Mouse (Mus musculus): Measurements from ENCODE around the gene Rab27a.

Rab27a gene

DNA sequence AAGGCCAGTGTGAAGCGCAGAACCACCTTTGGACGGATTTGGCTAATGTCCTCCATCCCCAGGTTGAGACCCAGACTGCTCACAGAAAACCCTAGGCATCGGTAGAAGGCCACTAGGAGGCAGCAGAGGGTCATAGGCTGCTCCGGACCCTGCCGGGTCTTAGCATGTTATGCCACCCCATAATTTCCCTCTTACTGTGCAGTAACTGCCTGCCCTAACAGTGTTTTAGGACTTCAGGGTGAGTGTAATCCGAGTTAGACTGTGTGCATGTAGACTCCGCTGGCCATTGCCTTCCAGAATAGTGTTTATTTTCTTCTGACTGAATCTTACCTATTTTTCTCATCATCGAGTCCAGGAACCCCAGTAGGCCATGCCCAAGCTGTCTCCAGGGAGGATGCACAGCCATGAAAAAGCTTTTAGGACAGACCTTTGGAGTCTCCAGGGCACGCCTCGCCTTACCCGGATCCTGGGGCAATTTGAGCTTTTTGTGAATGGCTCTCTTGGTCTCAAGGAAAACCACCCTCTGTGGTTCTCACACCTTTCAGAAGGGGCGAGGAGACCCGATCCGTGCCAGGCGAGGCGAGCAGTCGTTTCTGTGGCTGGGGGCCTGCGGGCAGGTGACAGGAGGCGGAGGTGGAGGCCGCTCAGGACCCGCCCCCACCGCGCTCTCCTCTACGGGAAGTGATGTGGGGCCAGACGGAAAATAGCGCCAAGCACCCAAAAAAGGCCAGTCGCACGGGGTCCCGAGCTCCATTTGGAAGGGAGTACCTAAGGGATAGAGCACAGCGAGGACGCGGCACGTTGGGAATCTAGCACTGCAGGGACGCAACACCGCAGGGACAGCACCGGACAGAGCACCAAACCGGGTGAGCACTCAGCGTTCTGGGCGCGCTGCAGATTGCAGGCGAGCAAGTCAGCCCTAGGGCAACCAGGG, at the start of gene Rab27a:
Gene Rab27a, plus strand, starts transcription at position 709 of the 934 bp plus-strand sequence.
- no peaks in the 10 kb centered on the region for H3K9me3 ChIP-seq (ENCODE audit: low read length)
- H3K4me3 ChIP-seq (replicated peaks; ENCODE audit: low read length) = peak within 1 kb of the TSS; percentile 81
- peaks cover 10% of the 10 kb centered on the region; the same call in 1 of the 2 replicates for H3K36me3 ChIP-seq (ENCODE audit: insufficient read depth, low read length)
- peaks cover 45% of the 10 kb centered on the region for H3K4me1 ChIP-seq (replicated peaks; ENCODE audit: low read depth, low read length)
- no peaks in the 10 kb centered on the region for H3K27me3 ChIP-seq (ENCODE audit: insufficient read depth, low read length)
- TF ChIP-seq POU5F1 (IDR thresholded peaks at IDR 0.05; ENCODE audit: borderline replicate concordance, low read length) (no peak), CTCF (conservative IDR thresholded peaks at IDR 0.05; ENCODE audit: low read length) (peak; percentile 96), NANOG (IDR thresholded peaks at IDR 0.05; ENCODE audit: borderline replicate concordance, low read length) (no peak)

DNA sequence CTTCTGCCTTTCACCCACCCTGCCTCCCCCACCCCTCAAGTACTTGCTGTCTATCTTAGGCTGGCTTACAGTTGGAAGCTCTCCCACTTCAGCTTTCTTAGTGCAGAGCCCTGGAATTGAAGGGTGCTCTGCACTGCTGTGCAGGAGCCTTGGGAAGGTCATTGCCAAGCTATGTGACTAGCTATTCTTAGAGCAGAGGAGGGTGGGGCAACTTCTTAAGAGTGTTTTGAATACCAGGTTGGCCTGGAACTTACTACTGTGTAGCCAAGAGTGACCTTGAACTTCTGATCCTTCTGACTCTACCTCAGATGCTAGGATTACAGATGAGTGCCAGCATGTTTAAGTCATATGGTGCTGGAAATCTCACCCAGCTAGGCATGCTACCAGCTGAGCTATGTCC, 48.5 kb upstream of the Rab27a start:
- Histone ChIP-seq H3K4me3 (replicated peaks; ENCODE audit: low read length) (no peak overlapping the region), H3K4me1 (replicated peaks; ENCODE audit: low read depth, low read length) (peaks cover 60% of the 10 kb centered on the region), H3K27me3 (ENCODE audit: insufficient read depth, low read length) (no peaks in the 10 kb centered on the region), H3K36me3 (ENCODE audit: insufficient read depth, low read length) (peaks cover 27% of the 10 kb centered on the region), H3K9me3 (ENCODE audit: low read length) (no peaks in the 10 kb centered on the region)
- peak; percentile 45; the same call in 1 of the 2 replicates for TF ChIP-seq NANOG (IDR thresholded peaks at IDR 0.05; ENCODE audit: borderline replicate concordance, low read length)
- no peak for TF ChIP-seq CTCF (conservative IDR thresholded peaks at IDR 0.05; ENCODE audit: low read length)

DNA sequence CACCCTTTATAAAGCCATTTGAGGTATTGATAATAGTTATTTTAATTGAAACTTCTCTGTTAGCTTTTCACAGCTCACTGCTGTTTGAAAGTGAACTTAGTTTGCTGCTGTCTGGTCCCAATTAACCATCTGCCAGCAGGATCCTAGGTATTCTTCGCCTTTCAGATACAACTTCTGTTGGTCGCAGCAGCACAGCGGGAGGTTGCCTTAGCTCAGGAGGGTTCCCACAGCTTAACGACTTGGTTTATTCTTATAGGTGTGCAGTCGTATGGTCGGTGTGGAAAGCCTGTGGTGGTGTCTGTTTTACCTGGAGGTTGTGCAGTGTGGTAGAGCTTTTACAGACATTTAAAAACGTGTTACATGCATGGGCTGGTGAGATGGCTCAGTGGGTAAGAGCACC, 47.8 kb upstream of the Rab27a start:
- H3K27me3 ChIP-seq (ENCODE audit: insufficient read depth, low read length) = no peaks in the 10 kb centered on the region
- peaks cover 34% of the 10 kb centered on the region for H3K36me3 ChIP-seq (ENCODE audit: insufficient read depth, low read length)
- no peak overlapping the region for H3K4me3 ChIP-seq (replicated peaks; ENCODE audit: low read length)
- TF ChIP-seq CTCF (conservative IDR thresholded peaks at IDR 0.05; ENCODE audit: low read length) (no peak), POU5F1 (IDR thresholded peaks at IDR 0.05; ENCODE audit: borderline replicate concordance, low read length) (no peak), NANOG (IDR thresholded peaks at IDR 0.05; ENCODE audit: borderline replicate concordance, low read length) (no peak)
- peaks cover 60% of the 10 kb centered on the region for H3K4me1 ChIP-seq (replicated peaks; ENCODE audit: low read depth, low read length)
- H3K9me3 ChIP-seq (ENCODE audit: low read length) = no peaks in the 10 kb centered on the region

DNA sequence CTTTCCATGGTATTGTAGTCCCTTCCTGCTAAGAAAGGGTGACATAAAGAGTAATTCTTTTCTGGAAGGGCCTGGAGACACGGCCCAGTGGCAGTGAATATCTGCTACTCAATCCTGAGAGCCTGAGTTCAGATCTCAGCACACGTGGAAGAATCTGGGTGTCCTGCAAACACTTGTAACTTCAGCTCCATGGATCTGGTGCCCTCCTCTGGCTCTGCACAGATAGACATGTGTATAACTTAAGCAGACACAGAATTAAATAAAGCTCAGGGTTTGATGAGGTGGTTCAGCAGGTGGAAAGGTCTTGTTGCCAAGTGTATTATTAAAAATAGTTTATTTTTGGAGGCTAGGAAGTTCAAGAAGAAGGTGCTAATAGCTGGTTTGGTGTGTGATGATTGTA, 44.2 kb upstream of the Rab27a start:
- Histone ChIP-seq H3K27me3 (ENCODE audit: insufficient read depth, low read length) (no peaks in the 10 kb centered on the region), H3K36me3 (ENCODE audit: insufficient read depth, low read length) (peaks cover 62% of the 10 kb centered on the region), H3K9me3 (ENCODE audit: low read length) (no peaks in the 10 kb centered on the region), H3K4me1 (replicated peaks; ENCODE audit: low read depth, low read length) (peaks cover 35% of the 10 kb centered on the region), H3K4me3 (replicated peaks; ENCODE audit: low read length) (no peak overlapping the region)
- TF ChIP-seq POU5F1 (IDR thresholded peaks at IDR 0.05; ENCODE audit: borderline replicate concordance, low read length) (no peak), CTCF (conservative IDR thresholded peaks at IDR 0.05; ENCODE audit: low read length) (no peak), NANOG (IDR thresholded peaks at IDR 0.05; ENCODE audit: borderline replicate concordance, low read length) (no peak)

DNA sequence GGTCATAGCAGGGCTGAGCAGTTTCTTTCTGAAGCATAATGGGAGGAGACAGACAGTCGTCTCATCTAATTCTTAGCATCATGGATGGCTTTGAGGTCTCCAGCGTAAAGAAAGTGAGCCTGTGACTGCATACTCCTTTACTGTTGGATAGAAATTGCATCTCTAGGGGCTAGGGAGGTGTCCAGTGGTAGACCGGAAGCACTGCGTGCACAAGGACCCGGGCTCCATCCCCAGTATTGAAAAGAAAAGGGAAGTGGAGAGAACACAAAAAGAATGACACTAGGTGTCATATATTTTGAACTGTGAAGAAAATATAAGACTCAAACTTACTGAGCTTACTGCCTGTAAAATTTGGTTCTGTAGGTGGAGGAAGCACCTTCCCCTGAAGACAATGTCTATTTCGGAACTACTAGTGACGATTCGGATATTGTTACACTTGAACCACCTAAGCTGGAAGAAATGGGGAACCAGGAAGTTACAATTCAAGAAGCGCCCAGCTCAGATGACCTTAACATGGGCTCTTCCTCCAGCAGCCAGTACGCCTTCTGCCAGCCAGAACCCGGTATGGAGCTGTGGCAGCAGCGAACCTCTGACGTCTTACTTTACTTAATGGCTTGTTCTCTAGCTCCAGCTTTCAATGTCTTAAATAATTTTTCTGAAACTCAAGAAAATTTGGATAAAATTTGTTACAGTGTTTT, 43.2 kb upstream of the Rab27a start:
- H3K27me3 ChIP-seq (ENCODE audit: insufficient read depth, low read length) = no peaks in the 10 kb centered on the region
- H3K36me3 ChIP-seq (ENCODE audit: insufficient read depth, low read length) = peaks cover 72% of the 10 kb centered on the region
- H3K9me3 ChIP-seq (ENCODE audit: low read length) = no peaks in the 10 kb centered on the region
- H3K4me1 ChIP-seq (replicated peaks; ENCODE audit: low read depth, low read length) = peaks cover 30% of the 10 kb centered on the region
- TF ChIP-seq CTCF (conservative IDR thresholded peaks at IDR 0.05; ENCODE audit: low read length) (no peak), NANOG (IDR thresholded peaks at IDR 0.05; ENCODE audit: borderline replicate concordance, low read length) (no peak), POU5F1 (IDR thresholded peaks at IDR 0.05; ENCODE audit: borderline replicate concordance, low read length) (no peak)
- H3K4me3 ChIP-seq (replicated peaks; ENCODE audit: low read length) = no peak overlapping the region

- Histone ChIP-seq H3K27me3 (ENCODE audit: insufficient read depth, low read length) (no peaks in the 10 kb centered on the region), H3K9me3 (ENCODE audit: low read length) (no peaks in the 10 kb centered on the region), H3K36me3 (ENCODE audit: insufficient read depth, low read length) (peaks cover 79% of the 10 kb centered on the region), H3K4me3 (replicated peaks; ENCODE audit: low read length) (no peak overlapping the region), H3K4me1 (replicated peaks; ENCODE audit: low read depth, low read length) (peaks cover 24% of the 10 kb centered on the region)
- TF ChIP-seq POU5F1 (IDR thresholded peaks at IDR 0.05; ENCODE audit: borderline replicate concordance, low read length) (no peak), NANOG (IDR thresholded peaks at IDR 0.05; ENCODE audit: borderline replicate concordance, low read length) (no peak), CTCF (conservative IDR thresholded peaks at IDR 0.05; ENCODE audit: low read length) (no peak)
These were observed 42.5 kb upstream of the Rab27a start for GRCm38 (mm10) chr9:73002177-73002576.

- TF ChIP-seq POU5F1 (IDR thresholded peaks at IDR 0.05; ENCODE audit: borderline replicate concordance, low read length) = no peak
- no peak for TF ChIP-seq NANOG (IDR thresholded peaks at IDR 0.05; ENCODE audit: borderline replicate concordance, low read length)
- TF ChIP-seq CTCF (conservative IDR thresholded peaks at IDR 0.05; ENCODE audit: low read length) = no peak
These were observed 40.6 kb upstream of the Rab27a start for GRCm38 (mm10) chr9:73004076-73004475.

DNA sequence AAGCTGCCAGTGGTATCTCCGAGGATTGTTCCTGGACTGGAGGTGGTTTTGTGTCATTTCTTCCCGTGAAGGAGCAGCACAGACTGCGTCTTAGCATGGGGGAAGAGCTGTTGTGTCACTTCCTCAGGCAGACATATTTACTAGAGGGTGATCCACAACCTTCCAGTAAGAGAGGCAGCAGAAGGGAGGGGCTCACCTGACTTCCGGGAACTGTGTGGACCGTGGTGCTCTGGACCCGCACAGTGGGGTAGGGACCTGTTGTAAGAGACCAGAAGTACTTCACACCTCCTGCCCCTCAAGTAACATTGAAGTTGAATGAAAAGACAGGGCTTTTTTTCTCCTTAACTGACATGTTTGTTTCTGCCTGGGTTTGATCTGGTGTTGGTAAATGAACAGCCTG, 39.5 kb upstream of the Rab27a start:
- H3K27me3 ChIP-seq (ENCODE audit: insufficient read depth, low read length) = no peaks in the 10 kb centered on the region
- H3K4me3 ChIP-seq (replicated peaks; ENCODE audit: low read length) = no peak overlapping the region
- no peaks in the 10 kb centered on the region for H3K9me3 ChIP-seq (ENCODE audit: low read length)
- TF ChIP-seq NANOG (IDR thresholded peaks at IDR 0.05; ENCODE audit: borderline replicate concordance, low read length) (no peak), POU5F1 (IDR thresholded peaks at IDR 0.05; ENCODE audit: borderline replicate concordance, low read length) (no peak), CTCF (conservative IDR thresholded peaks at IDR 0.05; ENCODE audit: low read length) (no peak)
- peaks cover 14% of the 10 kb centered on the region for H3K4me1 ChIP-seq (replicated peaks; ENCODE audit: low read depth, low read length)
- peaks cover 87% of the 10 kb centered on the region for H3K36me3 ChIP-seq (ENCODE audit: insufficient read depth, low read length)

More at GRCm38 (mm10) chr9:73004076-73004475, 40.6 kb upstream of the Rab27a start:
- Histone ChIP-seq H3K9me3 (ENCODE audit: low read length) (no peaks in the 10 kb centered on the region), H3K4me3 (replicated peaks; ENCODE audit: low read length) (no peak overlapping the region), H3K36me3 (ENCODE audit: insufficient read depth, low read length) (peaks cover 81% of the 10 kb centered on the region), H3K27me3 (ENCODE audit: insufficient read depth, low read length) (no peaks in the 10 kb centered on the region), H3K4me1 (replicated peaks; ENCODE audit: low read depth, low read length) (peaks cover 14% of the 10 kb centered on the region)

All from E14TG2a.4 (cell line).